Mouse (Mus musculus): ENCODE results near the gene Lfng. TPM values are rescaled to one million over a fixed set of nuclear protein-coding genes. Genes with fewer than 3 reads are reported as not detected.
A peak's percentile ranks its signal among the peaks of the same experiment; 100 is the strongest.

Gene Lfng
- polyA plus RNA-seq, 1 experiment = 4.1 TPM

GRCm38 (mm10) chr5:140610273-140611011 is 3.3 kb downstream of the Lfng start:
- no peak overlapping the region for H3K27ac ChIP-seq (ENCODE audit: insufficient read depth, low read length)
- H3K9me3 ChIP-seq (replicated peaks; ENCODE audit: control insufficient read depth, insufficient read depth, low read length, poor library complexity, severe bottlenecking) = no peaks in the 10 kb centered on the region
- no peaks in the 10 kb centered on the region for H3K36me3 ChIP-seq (ENCODE audit: control insufficient read depth, insufficient read depth, low read length, poor library complexity, severe bottlenecking)
- peak; percentile 62; the same call in 1 of the 2 replicates for TF ChIP-seq EP300 (IDR thresholded peaks at IDR 0.05; ENCODE audit: insufficient read depth, low read depth, low read length)
- no peak for TF ChIP-seq CTCF (IDR thresholded peaks at IDR 0.05; ENCODE audit: low read depth, low read length)
- no peak for TF ChIP-seq POLR2A (IDR thresholded peaks at IDR 0.05; ENCODE audit: insufficient read depth, low read length)
- H3K27me3 ChIP-seq (ENCODE audit: control insufficient read depth, insufficient read depth, low read length, poor library complexity, severe bottlenecking) = peaks cover 2% of the 10 kb centered on the region; the same call in 1 of the 2 replicates
- peak overlapping the region; percentile 39 for H3K4me3 ChIP-seq (ENCODE audit: low read depth, low read length)
- peaks cover 4% of the 10 kb centered on the region for H3K4me1 ChIP-seq (ENCODE audit: control insufficient read depth, insufficient read depth, low read length)
- H3K9ac ChIP-seq (ENCODE audit: low read depth, poor library complexity, severe bottlenecking) = no peak overlapping the region

- H3K4me1 ChIP-seq (ENCODE audit: control insufficient read depth, insufficient read depth, low read length) = peaks cover 4% of the 10 kb centered on the region
- TF ChIP-seq POLR2A (IDR thresholded peaks at IDR 0.05; ENCODE audit: insufficient read depth, low read length) (no peak), EP300 (IDR thresholded peaks at IDR 0.05; ENCODE audit: insufficient read depth, low read depth, low read length) (peak; percentile 87; the same call in 1 of the 2 replicates), CTCF (IDR thresholded peaks at IDR 0.05; ENCODE audit: low read depth, low read length) (no peak)
Observed at GRCm38 (mm10) chr5:140611021-140611583, 4.0 kb downstream of the Lfng start.

GRCm38 (mm10) chr5:140611611-140612185 is 4.6 kb downstream of the Lfng start:
- H3K4me1 ChIP-seq (ENCODE audit: control insufficient read depth, insufficient read depth, low read length) = peaks cover 4% of the 10 kb centered on the region
- H3K4me3 ChIP-seq (ENCODE audit: low read depth, low read length) = peak overlapping the region; percentile 17; the same call in 1 of the 2 replicates
- H3K9me3 ChIP-seq (replicated peaks; ENCODE audit: control insufficient read depth, insufficient read depth, low read length, poor library complexity, severe bottlenecking) = no peaks in the 10 kb centered on the region
- H3K9ac ChIP-seq (ENCODE audit: low read depth, poor library complexity, severe bottlenecking) = no peak overlapping the region
- peak overlapping the region; percentile 39 for H3K27ac ChIP-seq (ENCODE audit: insufficient read depth, low read length)
- H3K36me3 ChIP-seq (ENCODE audit: control insufficient read depth, insufficient read depth, low read length, poor library complexity, severe bottlenecking) = no peaks in the 10 kb centered on the region
- TF ChIP-seq POLR2A (IDR thresholded peaks at IDR 0.05; ENCODE audit: insufficient read depth, low read length) = no peak
- no peak for TF ChIP-seq CTCF (IDR thresholded peaks at IDR 0.05; ENCODE audit: low read depth, low read length)
- TF ChIP-seq EP300 (IDR thresholded peaks at IDR 0.05; ENCODE audit: insufficient read depth, low read depth, low read length) = peak; percentile 94
- peaks cover 2% of the 10 kb centered on the region; the same call in 1 of the 2 replicates for H3K27me3 ChIP-seq (ENCODE audit: control insufficient read depth, insufficient read depth, low read length, poor library complexity, severe bottlenecking)

More at GRCm38 (mm10) chr5:140611021-140611583, 4.0 kb downstream of the Lfng start:
- Histone ChIP-seq H3K9me3 (replicated peaks; ENCODE audit: control insufficient read depth, insufficient read depth, low read length, poor library complexity, severe bottlenecking) (no peaks in the 10 kb centered on the region), H3K4me3 (ENCODE audit: low read depth, low read length) (peak overlapping the region; percentile 24), H3K27ac (ENCODE audit: insufficient read depth, low read length) (no peak overlapping the region), H3K36me3 (ENCODE audit: control insufficient read depth, insufficient read depth, low read length, poor library complexity, severe bottlenecking) (no peaks in the 10 kb centered on the region), H3K9ac (ENCODE audit: low read depth, poor library complexity, severe bottlenecking) (no peak overlapping the region), H3K27me3 (ENCODE audit: control insufficient read depth, insufficient read depth, low read length, poor library complexity, severe bottlenecking) (peaks cover 2% of the 10 kb centered on the region; the same call in 1 of the 2 replicates)

- TF ChIP-seq CTCF (IDR thresholded peaks at IDR 0.05; ENCODE audit: low read depth, low read length) (no peak), EP300 (IDR thresholded peaks at IDR 0.05; ENCODE audit: insufficient read depth, low read depth, low read length) (no peak), POLR2A (IDR thresholded peaks at IDR 0.05; ENCODE audit: insufficient read depth, low read length) (no peak)
- Histone ChIP-seq H3K4me1 (ENCODE audit: control insufficient read depth, insufficient read depth, low read length) (peaks cover 4% of the 10 kb centered on the region), H3K9ac (ENCODE audit: low read depth, poor library complexity, severe bottlenecking) (no peak overlapping the region), H3K9me3 (replicated peaks; ENCODE audit: control insufficient read depth, insufficient read depth, low read length, poor library complexity, severe bottlenecking) (no peaks in the 10 kb centered on the region), H3K4me3 (ENCODE audit: low read depth, low read length) (peak overlapping the region; percentile 8; the same call in 1 of the 2 replicates), H3K27me3 (ENCODE audit: control insufficient read depth, insufficient read depth, low read length, poor library complexity, severe bottlenecking) (peaks cover 2% of the 10 kb centered on the region; the same call in 1 of the 2 replicates), H3K27ac (ENCODE audit: insufficient read depth, low read length) (no peak overlapping the region), H3K36me3 (ENCODE audit: control insufficient read depth, insufficient read depth, low read length, poor library complexity, severe bottlenecking) (no peaks in the 10 kb centered on the region)
Observed at GRCm38 (mm10) chr5:140612191-140612590, 5.1 kb downstream of the Lfng start.

- Histone ChIP-seq H3K9ac (ENCODE audit: low read depth, poor library complexity, severe bottlenecking) (no peak overlapping the region), H3K27me3 (ENCODE audit: control insufficient read depth, insufficient read depth, low read length, poor library complexity, severe bottlenecking) (no peaks in the 10 kb centered on the region), H3K27ac (ENCODE audit: insufficient read depth, low read length) (no peak overlapping the region), H3K9me3 (replicated peaks; ENCODE audit: control insufficient read depth, insufficient read depth, low read length, poor library complexity, severe bottlenecking) (no peaks in the 10 kb centered on the region), H3K4me3 (ENCODE audit: low read depth, low read length) (no peak overlapping the region), H3K36me3 (ENCODE audit: control insufficient read depth, insufficient read depth, low read length, poor library complexity, severe bottlenecking) (no peaks in the 10 kb centered on the region), H3K4me1 (ENCODE audit: control insufficient read depth, insufficient read depth, low read length) (peaks cover 4% of the 10 kb centered on the region)
- no peak for TF ChIP-seq POLR2A (IDR thresholded peaks at IDR 0.05; ENCODE audit: insufficient read depth, low read length)
- TF ChIP-seq CTCF (IDR thresholded peaks at IDR 0.05; ENCODE audit: low read depth, low read length) = no peak
Observed at GRCm38 (mm10) chr5:140614141-140614540, 7.0 kb downstream of the Lfng start.

All from ES-Bruce4 (cell line).